Mouse (Mus musculus) MEL (cell line): ENCODE results near the gene Tal1.

ENCODE experiments used
- CTCF ChIP-seq, 3 experiments: IDR thresholded peaks in 2 of 3; conservative IDR thresholded peaks in 1 of 3; 2 replicates each; pipeline ENCODE4 v1.5.1; 2011 to 2012; ENCODE audit warnings: low read length in 3 of 3, low read depth in 2 of 3, mild to moderate bottlenecking in 2 of 3, improper control_type of control experiment in 1 of 3, inconsistent platforms in 1 of 3, mixed read lengths in 1 of 3, moderate library complexity in 1 of 3; ENCODE audit not compliant: control insufficient read depth in 1 of 3, insufficient read depth in 1 of 3, poor library complexity in 1 of 3, severe bottlenecking in 1 of 3
- POLR2A ChIP-seq, 2 experiments: IDR thresholded peaks; 2 replicates each; pipeline ENCODE4 v1.6.1; 2011 to 2012; ENCODE audit warnings: low read length in 2 of 2, mild to moderate bottlenecking in 2 of 2, control low read depth in 1 of 2, improper control_type of control experiment in 1 of 2, low read depth in 1 of 2, moderate library complexity in 1 of 2; ENCODE audit not compliant: control insufficient read depth in 1 of 2, insufficient read depth in 1 of 2, poor library complexity in 1 of 2
- USF2 ChIP-seq, 2 experiments: IDR thresholded peaks; 2 replicates each; pipeline ENCODE4 v1.6.1; 2011 to 2012; ENCODE audit warnings: improper control_type of control experiment in 2 of 2, low read length in 2 of 2, borderline replicate concordance in 1 of 2, inconsistent platforms in 1 of 2, low read depth in 1 of 2, mild to moderate bottlenecking in 1 of 2; ENCODE audit not compliant: insufficient read depth in 1 of 2
- ZKSCAN1 ChIP-seq: IDR thresholded peaks from 2 replicates; pipeline ENCODE4 v1.6.1; 2012; ENCODE audit warnings: low read depth, mild to moderate bottlenecking, inconsistent platforms, low read length, improper control_type of control experiment, moderate library complexity

GRCm38 (mm10) chr4:115103510-115103909 lies 47.3 kb downstream of the Tal1 start:
- no peak for TF ChIP-seq CTCF (IDR thresholded peaks at IDR 0.05 in 2 of 3, conservative IDR thresholded peaks at IDR 0.05 in 1 of 3; ENCODE audit: control insufficient read depth in 1 of 3, insufficient read depth in 1 of 3, low read depth in 2 of 3, low read length in 3 of 3, poor library complexity in 1 of 3, severe bottlenecking in 1 of 3)
- TF ChIP-seq USF2 (IDR thresholded peaks at IDR 0.05; ENCODE audit: borderline replicate concordance in 1 of 2, insufficient read depth in 1 of 2, low read depth in 1 of 2, low read length in 2 of 2): no peak
- no peak for TF ChIP-seq ZKSCAN1
- TF ChIP-seq POLR2A (IDR thresholded peaks at IDR 0.05; ENCODE audit: control insufficient read depth in 1 of 2, insufficient read depth in 1 of 2, low read depth in 1 of 2, low read length in 2 of 2, poor library complexity in 1 of 2): no peak
